Mouse (Mus musculus) B cell, adult 67 days (primary cell): ENCODE results near the gene Adam8. TPM values are rescaled to one million over a fixed set of nuclear protein-coding genes. Genes with fewer than 3 reads are reported as not detected.

ENCODE experiments used
- total RNA-seq, 2 experiments: library from RNA; stranded (reverse); gene quantifications; 4 replicates each; pipeline ENCODE4 v1.2.4; 2023

Adam8 gene
- 1 to 10 TPM; 3.4 to 3.8 TPM for total RNA-seq

DNA sequence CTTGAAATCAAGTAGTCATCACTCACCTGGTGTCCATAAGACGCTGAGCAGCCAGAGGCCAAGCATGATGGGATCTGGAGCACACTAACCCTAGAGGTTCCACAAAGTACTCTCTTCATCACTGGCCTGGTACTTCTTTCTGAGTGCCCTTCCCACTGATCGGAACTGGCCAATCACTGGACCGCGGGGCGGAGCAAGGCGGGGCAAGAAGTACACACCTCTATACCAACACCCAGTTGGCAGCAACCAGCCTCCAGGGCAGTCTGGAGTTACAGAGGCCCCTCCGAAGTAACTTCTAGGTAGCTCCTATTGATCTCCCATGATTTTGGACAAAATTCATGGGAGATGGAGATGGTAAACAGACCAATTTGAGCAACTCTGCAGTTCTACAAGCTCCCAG, at the start of gene Adam8:
Adam8 (minus strand) TSS at position 157 of the 400 bp plus-strand sequence.

DNA sequence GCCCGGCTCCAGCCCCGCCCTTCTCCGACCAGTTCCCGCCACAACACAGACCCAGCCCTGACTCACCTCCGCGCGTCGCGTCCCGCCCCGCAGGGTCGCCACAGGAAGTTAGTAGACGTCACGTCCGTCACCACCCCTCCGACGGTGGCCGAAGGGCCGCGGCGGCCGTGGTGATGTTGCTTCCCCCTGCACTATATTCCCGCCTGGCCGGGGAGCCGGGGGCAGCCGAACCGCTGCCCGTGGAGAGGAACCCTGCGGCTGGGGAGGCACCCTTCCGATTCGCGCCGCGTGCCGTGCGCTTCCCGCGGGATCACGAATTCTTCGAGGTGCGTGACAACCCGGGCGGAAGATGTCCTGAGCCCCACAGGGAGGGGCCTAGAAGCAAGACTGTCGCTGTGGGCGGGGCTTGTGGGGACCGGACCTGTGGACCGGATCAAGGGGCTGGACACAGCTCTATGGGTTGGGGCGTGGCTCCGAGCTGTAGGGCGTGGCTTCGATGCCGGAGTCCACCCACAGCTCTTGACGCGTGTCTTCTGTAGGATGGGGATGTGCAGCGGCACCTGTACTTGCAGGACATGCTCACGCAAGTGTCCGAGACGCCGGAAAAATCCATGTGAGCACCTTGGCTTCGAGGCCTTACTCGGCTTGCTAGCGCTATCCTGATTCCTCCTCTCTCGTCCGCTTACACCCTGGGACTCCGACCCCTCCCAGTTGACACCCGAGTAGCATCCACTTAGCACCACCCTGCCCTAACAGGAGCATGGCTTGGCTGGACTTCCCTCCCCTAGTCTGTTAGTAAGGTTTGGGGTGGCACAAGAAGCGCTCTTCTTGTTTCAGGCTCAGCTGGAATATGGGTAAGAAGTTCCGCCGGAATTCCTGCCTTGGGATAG, 44.2 kb upstream of the Adam8 start, which contains the start of the genes Zfp511 and Tubgcp2:
Zfp511 (plus strand) TSS at position 111 of the 890 bp plus-strand sequence.
Tubgcp2 (minus strand) TSS at position 389 of the 890 bp plus-strand sequence.

DNA sequence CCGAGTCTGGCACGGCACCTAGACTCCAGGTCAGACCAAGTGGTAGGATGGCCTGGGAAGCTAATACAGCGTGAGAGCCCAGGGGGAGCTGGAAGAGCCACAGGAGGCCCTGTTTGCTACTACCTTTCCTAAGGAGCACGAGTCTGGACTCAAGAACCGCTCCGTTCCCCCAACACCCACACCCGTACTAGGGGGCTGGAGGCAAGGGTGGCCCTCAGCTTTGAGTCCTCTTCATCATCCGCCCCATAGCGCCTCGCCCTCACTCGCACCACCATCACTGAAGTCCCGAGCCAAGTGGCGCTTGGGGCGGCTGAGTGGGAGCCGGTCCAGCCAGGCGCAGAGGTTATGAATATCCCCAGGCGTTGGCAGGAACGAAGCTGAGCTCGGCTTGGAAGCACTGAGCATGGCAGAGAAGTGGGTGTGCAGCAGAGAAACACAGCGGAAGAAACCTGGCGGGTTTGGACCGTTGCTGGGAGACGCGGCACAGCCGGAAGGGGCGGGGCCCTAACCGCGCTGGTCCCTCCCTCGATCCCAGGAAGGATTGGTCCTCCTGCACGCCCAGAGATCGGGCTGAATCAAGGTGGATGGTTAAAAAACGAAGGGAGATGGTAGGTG, 14.0 kb downstream of the Adam8 start, which contains the start of gene 6430531B16Rik:
6430531B16Rik (minus strand) TSS at position 478 of the 615 bp plus-strand sequence.

DNA sequence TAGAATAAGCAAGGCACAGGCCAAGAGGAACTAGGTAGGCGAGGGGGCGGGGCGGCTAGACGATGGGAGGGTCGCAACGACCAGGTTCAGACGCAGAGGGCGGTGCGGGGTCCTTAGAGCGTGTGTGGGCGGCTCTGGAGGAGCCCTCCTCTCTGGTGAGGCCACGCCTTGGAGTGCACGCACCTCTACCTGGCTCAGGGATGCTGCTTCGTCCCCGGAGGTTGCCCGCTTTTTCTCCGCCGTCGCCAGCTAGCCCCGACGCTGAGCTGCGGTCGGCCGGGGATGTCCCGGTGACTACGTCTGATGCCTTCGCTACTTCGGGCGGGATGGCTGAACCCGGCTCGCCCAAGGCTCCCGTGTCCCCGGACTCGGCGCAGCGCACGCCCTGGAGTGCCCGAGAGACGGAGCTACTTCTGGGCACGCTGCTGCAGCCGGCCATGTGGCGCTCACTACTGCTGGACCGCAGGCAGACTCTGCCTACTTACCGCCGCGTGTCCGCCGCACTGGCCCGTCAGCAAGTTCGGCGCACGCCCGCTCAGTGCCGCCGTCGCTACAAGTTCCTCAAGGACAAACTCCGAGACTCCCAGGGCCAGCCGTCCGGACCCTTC, 48.6 kb downstream of the Adam8 start, which contains the start of gene Utf1:
Utf1 (plus strand) TSS at position 116 of the 608 bp plus-strand sequence.

Other genes with a start within 250 kb of the Adam8 start
- not detected for gene Adgra1, start 158.4 kb downstream of the Adam8 start, total RNA-seq
- not detected for gene Kndc1, start 97.9 kb downstream of the Adam8 start, total RNA-seq
- under 1 TPM in 1 of 2 experiments, not detected in 1; 0.61 TPM for gene Utf1, start 48.8 kb downstream of the Adam8 start, total RNA-seq
- gene 6430531B16Rik, start 13.8 kb downstream of the Adam8 start, total RNA-seq, result not detected
- gene Zfp511, start 43.8 kb upstream of the Adam8 start, total RNA-seq, result 10 to 100 TPM; 41.0 to 41.5 TPM
- 10 to 100 TPM; 32.2 to 36.2 TPM for gene Tubgcp2, start 44.1 kb upstream of the Adam8 start, total RNA-seq
- gene Msx3, start 56.5 kb upstream of the Adam8 start, total RNA-seq, result not detected
- gene Caly, start 90.0 kb upstream of the Adam8 start, total RNA-seq, result not detected
- not detected for gene Prap1, start 100.8 kb upstream of the Adam8 start, total RNA-seq
- 1 to 10 TPM; 3.3 to 3.9 TPM for gene Fuom, start 109.9 kb upstream of the Adam8 start, total RNA-seq
- 1 to 10 TPM; 2.7 to 3.7 TPM for gene Paox, start 123.2 kb upstream of the Adam8 start, total RNA-seq
- gene Echs1, start 123.9 kb upstream of the Adam8 start, total RNA-seq, result 10 to 100 TPM; 26.3 to 29.7 TPM
- gene Mtg1, start 145.0 kb upstream of the Adam8 start, total RNA-seq, result 10 to 100 TPM; 12.5 to 23.6 TPM
- gene Sprn, start 162.3 kb upstream of the Adam8 start, total RNA-seq, result not detected
- not detected for gene Olfr522, start 172.2 kb upstream of the Adam8 start, total RNA-seq
- gene Olfr523, start 180.7 kb upstream of the Adam8 start, total RNA-seq, result not detected
- gene Olfr524, start 213.4 kb upstream of the Adam8 start, total RNA-seq, result not detected
- not detected for gene Cd163l1, start 225.7 kb upstream of the Adam8 start, total RNA-seq